In genomic region chr11:89527800-89528430, GRCm38 (mm10) we compare ENCODE assay signal across 29 mouse cellular contexts.
DNase-seq lines count a peak whose midpoint lies in the region; ATAC-seq and TF ChIP-seq lines count a peak whose summit lies in the region.
"Had no signal": no experiment of that assay in that cellular context is flagged by ENCODE, and none has a peak within 500 bp of the region (broad histone marks: within the 10 kb centered on the region; RNA-seq: fewer than 3 reads in every experiment).

No protein-coding gene starts in this region.

- H3K4me3 ChIP-seq in embryonic facial prominence, embryonic 14.5 days (ENCODE audit: low read depth, low read length): no peak overlapping the region
- no peak overlapping the region for H3K4me3 ChIP-seq in embryonic facial prominence, embryonic 10.5 days
- no peak overlapping the region for H3K4me3 ChIP-seq in midbrain, postnatal 0 days (ENCODE audit: low read depth, low read length)
- no peak overlapping the region for H3K4me3 ChIP-seq in midbrain, embryonic 10.5 days
- H3K4me3 ChIP-seq: hindbrain, embryonic 13.5 days; liver, embryonic 15.5 days; midbrain, embryonic 12.5 days had no signal

- 0 out of 2 replicates have a peak, but pooled peaks have one; percentile 12 for ATAC-seq in embryonic facial prominence, embryonic 14.5 days (ENCODE audit: low read depth)
- ATAC-seq in midbrain, postnatal 0 days (ENCODE audit: low FRiP score): no peak
- ATAC-seq: forebrain, embryonic 14.5 days; inflammation-experienced regulatory T-cells, adult 6 months; Patski had no signal

- no peaks in the 10 kb centered on the region for H3K4me1 ChIP-seq in embryonic facial prominence, embryonic 14.5 days (ENCODE audit: control insufficient read depth, insufficient read depth, low read length)
- 0 out of 2 replicates have a peak, but pooled peaks cover 2% of the 10 kb centered on the region for H3K4me1 ChIP-seq in embryonic facial prominence, embryonic 10.5 days
- H3K4me1 ChIP-seq in midbrain, postnatal 0 days (ENCODE audit: insufficient read depth, low read length): no peaks in the 10 kb centered on the region
- H3K4me1 ChIP-seq in midbrain, embryonic 10.5 days: no peaks in the 10 kb centered on the region
- H3K4me1 ChIP-seq: liver, embryonic 15.5 days; midbrain, embryonic 12.5 days had no signal

- no peaks in the 10 kb centered on the region for H3K36me3 ChIP-seq in embryonic facial prominence, embryonic 14.5 days (ENCODE audit: control insufficient read depth, insufficient read depth, low read length)
- no peaks in the 10 kb centered on the region for H3K36me3 ChIP-seq in embryonic facial prominence, embryonic 10.5 days (replicated peaks)
- H3K36me3 ChIP-seq in midbrain, postnatal 0 days (ENCODE audit: insufficient read depth, low read length): no peaks in the 10 kb centered on the region
- no peaks in the 10 kb centered on the region for H3K36me3 ChIP-seq in midbrain, embryonic 10.5 days
- H3K36me3 ChIP-seq: hindbrain, embryonic 13.5 days; liver, embryonic 15.5 days; midbrain, embryonic 12.5 days had no signal

- H3K9ac ChIP-seq in embryonic facial prominence, embryonic 14.5 days (ENCODE audit: low read depth, low read length): no peak overlapping the region
- no peak overlapping the region for H3K9ac ChIP-seq in midbrain, postnatal 0 days (replicated peaks; ENCODE audit: low read length, poor library complexity, severe bottlenecking)
- H3K9ac ChIP-seq: hindbrain, embryonic 13.5 days; liver, embryonic 15.5 days; lung, embryonic 14.5 days; midbrain, embryonic 12.5 days had no signal

- WGBS in embryonic facial prominence, embryonic 14.5 days: 76% methylated on average over 4 of the region's 4 CpGs
- WGBS in embryonic facial prominence, embryonic 10.5 days: 85% methylated on average over 4 of the region's 4 CpGs
- WGBS in midbrain, postnatal 0 days: 87% methylated on average over 4 of the region's 4 CpGs
- WGBS in midbrain, embryonic 10.5 days: 90% methylated on average over 4 of the region's 4 CpGs

- H3K27ac ChIP-seq in embryonic facial prominence, embryonic 14.5 days (replicated peaks; ENCODE audit: low read depth, low read length): no peak overlapping the region
- no peak overlapping the region for H3K27ac ChIP-seq in embryonic facial prominence, embryonic 10.5 days (replicated peaks)
- H3K27ac ChIP-seq in midbrain, postnatal 0 days (ENCODE audit: low read depth, low read length): no peak overlapping the region
- no peak overlapping the region for H3K27ac ChIP-seq in midbrain, embryonic 10.5 days (replicated peaks)
- H3K27ac ChIP-seq: hindbrain, embryonic 13.5 days; liver, embryonic 15.5 days; midbrain, embryonic 12.5 days; stomach, postnatal 0 days had no signal

- no peaks in the 10 kb centered on the region for H3K9me3 ChIP-seq in embryonic facial prominence, embryonic 14.5 days (ENCODE audit: control insufficient read depth, low read length)
- H3K9me3 ChIP-seq in embryonic facial prominence, embryonic 10.5 days: no peaks in the 10 kb centered on the region
- no peaks in the 10 kb centered on the region for H3K9me3 ChIP-seq in midbrain, postnatal 0 days (ENCODE audit: low read length)
- H3K9me3 ChIP-seq in midbrain, embryonic 10.5 days (replicated peaks): no peaks in the 10 kb centered on the region
- H3K9me3 ChIP-seq: hindbrain, embryonic 13.5 days; liver, embryonic 15.5 days; midbrain, embryonic 12.5 days had no signal

- no peak overlapping the region for H3K4me2 ChIP-seq in embryonic facial prominence, embryonic 14.5 days (ENCODE audit: low read depth, low read length)
- H3K4me2 ChIP-seq in midbrain, postnatal 0 days (ENCODE audit: low read depth, low read length, poor library complexity, severe bottlenecking): no peak overlapping the region
- H3K4me2 ChIP-seq: heart, embryonic 11.5 days; hindbrain, embryonic 13.5 days; liver, embryonic 15.5 days; lung, embryonic 14.5 days; midbrain, embryonic 12.5 days had no signal

- TF ChIP-seq CTCF in midbrain, postnatal 0 days (IDR thresholded peaks at IDR 0.05): no peak

- no peaks in the 10 kb centered on the region for H3K27me3 ChIP-seq in embryonic facial prominence, embryonic 14.5 days (replicated peaks; ENCODE audit: control insufficient read depth, insufficient read depth, low read length)
- H3K27me3 ChIP-seq in embryonic facial prominence, embryonic 10.5 days (replicated peaks; ENCODE audit: low read depth, poor library complexity, severe bottlenecking): no peaks in the 10 kb centered on the region
- H3K27me3 ChIP-seq in midbrain, postnatal 0 days (ENCODE audit: insufficient read depth, low read length): no peaks in the 10 kb centered on the region
- H3K27me3 ChIP-seq in midbrain, embryonic 10.5 days (ENCODE audit: low read depth, poor library complexity, severe bottlenecking): no peaks in the 10 kb centered on the region
- H3K27me3 ChIP-seq: hindbrain, embryonic 13.5 days; liver, embryonic 15.5 days; midbrain, embryonic 12.5 days; Patski had no signal

- peak; percentile 29 for DNase-seq in cerebellum, adult 9-10 months
- no peak for DNase-seq in cerebellum, adult 8-10 months
- DNase-seq in embryonic facial prominence, embryonic 14.5 days (ENCODE audit: low spot score): no peak
- DNase-seq in embryonic facial prominence, embryonic 10.5 days (ENCODE audit: low spot score): no peak
- peak; percentile 68 for DNase-seq in midbrain, postnatal 0 days (ENCODE audit: low spot score)
- DNase-seq in midbrain, embryonic 10.5 days (ENCODE audit: low spot score): no peak
- no peak for DNase-seq in thymus, adult 18-20 months
- DNase-seq: adrenal gland, postnatal 14 days; cerebellum, postnatal 25 days; gastrocnemius, postnatal 25 days; heart, adult 18-20 months; heart, postnatal 4 days; kidney, adult 11 months; kidney, postnatal 14 days; layer of hippocampus, adult 9-11 months; lung, embryonic 14.5 days; lung, postnatal 14 days; right cerebral cortex, adult 18-20 months; right cerebral cortex, postnatal 4 days; thymus, adult 2 months; thymus, postnatal 4 days had no signal

Comparison
In these comparisons a context has a peak if more than half of its experiments do, and no peak if none do; other contexts are left out.
1. DNase-seq: peak in cerebellum, adult 9-10 months (single experiment) and midbrain, postnatal 0 days (single experiment); none in cerebellum, adult 8-10 months (single experiment), embryonic facial prominence, embryonic 14.5 days (single experiment), embryonic facial prominence, embryonic 10.5 days (single experiment), midbrain, embryonic 10.5 days (single experiment) and thymus, adult 18-20 months (0 of 2).